Mouse (Mus musculus) layer of hippocampus, postnatal 25 days (tissue): Measurements from ENCODE around the gene Hif3a. TPM values are rescaled to one million over a fixed set of nuclear protein-coding genes. Genes with fewer than 3 reads are reported as not detected.

Experiments
- DNase-seq, 2 experiments: peaks; one replicate each; pipeline ENCODE4 v3.0.0; 2022; ENCODE audit warnings: mixed read lengths in 2 of 2, low spot score in 1 of 2; ENCODE audit errors: extremely low spot score in 1 of 2
- total RNA-seq, 2 experiments: library from RNA; stranded (reverse); gene quantifications; 2 replicates each; pipeline ENCODE4 v1.2.3; 2021

Hif3a gene
- total RNA-seq, 2 experiments from 2014 or later, result 4.1 to 9.1 TPM

DNA sequence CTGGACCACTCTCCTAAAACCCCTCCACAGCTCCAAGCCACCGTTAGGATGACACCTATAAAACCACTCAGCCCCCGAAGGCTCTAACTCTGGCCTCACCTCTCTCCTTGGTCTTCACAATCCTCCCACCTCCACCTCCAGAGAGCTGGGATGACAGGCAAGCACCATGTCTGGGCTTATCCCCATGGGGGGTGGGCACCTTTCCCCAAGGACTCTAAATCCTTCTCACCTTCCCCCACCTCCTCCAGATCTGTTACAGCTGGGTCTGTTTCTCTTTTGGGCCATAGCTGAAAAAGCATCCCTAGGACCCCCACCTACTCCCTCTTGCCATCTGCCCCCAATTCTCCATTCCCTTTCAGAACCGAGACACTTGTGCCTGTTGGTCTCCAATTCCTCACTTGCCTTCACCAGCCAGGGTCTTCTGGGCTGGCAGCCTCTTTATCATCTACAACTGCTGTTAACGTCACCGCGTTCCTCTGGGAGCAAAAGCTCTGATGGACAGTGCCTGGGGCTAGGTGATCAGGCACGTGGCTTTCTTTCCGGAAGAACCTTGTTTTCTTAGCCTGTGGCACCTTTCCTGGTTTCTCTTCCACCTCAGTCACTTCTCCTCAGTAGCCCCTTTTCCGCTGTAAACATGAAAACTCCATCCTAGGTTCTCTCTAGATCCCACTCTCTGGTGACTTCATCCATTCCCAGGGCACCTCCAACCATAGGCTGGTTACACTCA, 36.2 kb downstream of the Hif3a start:
- DNase-seq, result no peak

DNA sequence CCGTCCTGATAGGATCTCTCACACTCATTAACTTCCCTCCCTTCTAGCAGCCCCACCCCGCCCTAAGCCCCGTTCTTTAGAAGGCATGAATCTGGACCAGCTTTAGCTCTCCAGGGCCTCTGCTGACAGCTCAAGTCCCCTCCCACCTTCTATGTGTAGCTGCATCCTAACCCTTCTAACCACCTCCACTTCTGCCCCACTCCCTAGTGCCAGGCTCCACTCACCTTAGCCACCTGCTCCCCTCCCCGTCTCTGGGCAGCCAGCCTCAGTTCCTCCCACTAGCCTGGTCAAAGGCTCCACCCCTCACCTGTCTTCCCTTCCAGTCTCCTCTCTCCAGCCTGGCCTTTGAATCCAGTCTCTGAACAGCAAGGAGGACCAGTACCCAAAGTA, 36.7 kb downstream of the Hif3a start:
- no peak for DNase-seq

DNA sequence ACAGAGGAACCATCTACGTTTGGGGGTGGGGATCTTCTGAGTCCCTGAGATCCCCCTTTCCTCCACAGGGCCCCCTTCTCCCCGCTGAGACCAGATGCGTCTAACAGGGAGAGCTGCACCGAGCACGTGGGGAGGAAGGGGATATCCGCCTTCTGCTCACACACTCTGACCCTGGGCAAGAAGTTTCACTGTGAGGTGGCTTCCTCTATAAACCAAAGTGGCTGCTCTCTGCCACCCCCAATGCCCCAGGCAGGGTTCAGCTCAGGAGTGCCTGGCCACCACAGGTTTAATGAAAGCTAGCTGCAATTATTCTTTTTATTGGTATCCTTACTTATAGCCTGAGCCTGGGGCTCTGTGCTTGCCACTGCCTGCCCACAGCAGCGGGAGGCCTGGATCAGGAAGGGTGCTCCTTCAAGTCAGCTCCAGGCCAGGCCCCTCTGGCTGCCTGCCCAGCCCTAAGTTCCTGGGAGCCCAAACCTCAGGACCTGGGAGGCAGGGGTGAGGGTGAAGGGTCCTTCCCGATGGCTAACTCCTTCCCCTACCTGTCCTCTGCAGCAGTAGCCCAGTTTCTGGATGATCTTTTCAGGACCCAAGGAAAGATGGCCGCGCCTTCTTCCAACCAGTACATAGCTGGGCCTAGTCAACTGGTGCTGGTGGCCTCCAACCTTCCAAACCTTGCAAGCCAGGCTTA, 37.3 kb downstream of the Hif3a start:
- DNase-seq, result no peak

GRCm38 (mm10) chr7:17024141-17024540, 38.1 kb downstream of the Hif3a start:
- no peak for DNase-seq

DNA sequence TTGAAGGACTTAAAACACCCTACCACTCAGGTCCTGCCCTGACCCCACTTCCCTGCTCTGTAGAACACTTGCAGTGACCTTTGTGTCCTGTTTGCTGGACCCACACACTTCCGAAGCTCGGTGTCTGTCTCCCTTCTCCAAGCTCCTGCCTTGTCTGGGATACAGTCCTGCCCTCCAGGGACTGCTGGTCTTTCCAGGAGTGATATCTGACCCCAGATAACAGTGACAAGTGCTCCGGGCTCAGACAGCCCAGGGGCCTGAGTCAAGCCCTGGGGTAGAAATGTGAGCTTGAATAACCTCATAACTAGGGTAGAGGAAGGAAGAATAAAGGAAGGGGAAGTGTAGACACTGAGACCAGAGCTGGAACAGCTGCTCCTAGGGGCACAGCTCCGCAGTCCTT, 38.5 kb downstream of the Hif3a start:
- DNase-seq, result no peak

- no peak for DNase-seq
Observed at GRCm38 (mm10) chr7:17022176-17022575, 40.1 kb downstream of the Hif3a start.

GRCm38 (mm10) chr7:17019426-17020166, 42.6 kb downstream of the Hif3a start:
- DNase-seq, result no peak

- DNase-seq, result no peak
Observed at GRCm38 (mm10) chr7:17017921-17018320, 44.3 kb downstream of the Hif3a start.

DNA sequence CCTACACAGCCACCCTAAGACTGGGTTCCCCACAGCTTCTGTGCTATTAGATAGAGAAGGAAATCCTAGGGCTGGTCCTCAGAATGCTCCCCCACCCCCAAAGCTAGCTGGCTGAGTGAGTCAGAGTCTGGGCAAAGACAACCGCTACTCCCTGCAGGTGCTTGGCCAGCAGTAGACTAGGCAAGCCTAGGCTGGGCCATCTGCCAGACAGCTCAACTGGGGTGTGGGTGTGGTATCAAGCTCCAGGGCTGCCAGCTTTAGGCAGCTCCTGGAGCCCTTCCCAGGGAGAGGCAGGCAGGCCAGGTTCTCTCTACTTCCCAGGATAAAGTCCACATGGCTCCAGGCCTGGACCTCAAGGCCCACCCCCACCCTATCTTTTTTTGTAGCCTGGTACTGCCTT, 45.2 kb downstream of the Hif3a start:
- peak; percentile 74 to 85 for DNase-seq

GRCm38 (mm10) chr7:17015381-17015780, 46.8 kb downstream of the Hif3a start:
- DNase-seq, result no peak

DNA sequence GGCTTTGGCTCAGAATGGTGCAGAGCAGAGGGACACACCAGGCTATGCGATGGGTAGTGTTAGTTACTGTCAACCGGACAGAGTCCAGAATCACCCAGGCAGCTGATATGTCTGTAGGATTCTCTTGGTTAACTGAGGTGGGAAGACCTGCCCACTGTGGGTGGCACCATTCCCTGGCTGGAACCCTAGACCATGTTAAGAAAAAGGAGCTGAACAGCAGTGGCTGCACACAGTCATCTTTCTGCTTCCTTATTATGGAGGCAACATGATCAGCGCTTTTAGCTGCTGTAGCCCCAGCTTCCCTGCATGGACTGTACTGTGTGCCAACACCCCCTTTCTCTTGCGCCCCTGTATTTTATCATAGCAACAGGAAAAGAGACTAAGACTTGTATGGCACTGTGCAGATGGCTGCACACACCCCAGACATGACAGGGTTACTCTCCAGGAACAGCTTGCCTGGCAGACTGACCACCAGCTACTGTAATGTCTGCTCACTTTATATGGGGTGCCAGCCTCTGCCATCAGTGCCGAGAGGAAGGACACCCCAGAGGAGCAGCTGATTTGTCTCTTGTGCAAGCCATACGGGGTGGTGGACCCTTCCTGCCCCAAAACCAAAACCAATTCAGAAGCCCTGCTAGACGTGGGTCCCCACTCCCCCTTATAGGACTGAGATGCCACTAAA, 50.2 kb downstream of the Hif3a start:
- DNase-seq, result no peak

DNA sequence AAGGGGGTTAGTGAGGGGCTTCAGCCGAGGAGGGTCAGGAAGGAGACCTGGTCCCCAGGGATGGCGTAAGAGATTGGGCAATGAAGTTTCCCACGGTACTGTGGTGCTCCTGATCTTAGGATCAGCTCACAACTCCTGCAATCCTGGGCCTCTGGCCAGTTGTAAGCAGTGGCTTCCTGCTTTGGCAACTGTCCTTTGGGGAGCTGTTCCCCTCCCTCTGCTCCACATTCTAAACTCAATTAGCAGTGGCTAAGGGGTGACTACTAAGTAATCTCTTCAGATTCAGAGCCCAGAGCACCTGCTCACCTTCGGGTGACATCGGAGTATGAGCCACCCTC, 52.2 kb downstream of the Hif3a start:
- DNase-seq, result no peak

DNA sequence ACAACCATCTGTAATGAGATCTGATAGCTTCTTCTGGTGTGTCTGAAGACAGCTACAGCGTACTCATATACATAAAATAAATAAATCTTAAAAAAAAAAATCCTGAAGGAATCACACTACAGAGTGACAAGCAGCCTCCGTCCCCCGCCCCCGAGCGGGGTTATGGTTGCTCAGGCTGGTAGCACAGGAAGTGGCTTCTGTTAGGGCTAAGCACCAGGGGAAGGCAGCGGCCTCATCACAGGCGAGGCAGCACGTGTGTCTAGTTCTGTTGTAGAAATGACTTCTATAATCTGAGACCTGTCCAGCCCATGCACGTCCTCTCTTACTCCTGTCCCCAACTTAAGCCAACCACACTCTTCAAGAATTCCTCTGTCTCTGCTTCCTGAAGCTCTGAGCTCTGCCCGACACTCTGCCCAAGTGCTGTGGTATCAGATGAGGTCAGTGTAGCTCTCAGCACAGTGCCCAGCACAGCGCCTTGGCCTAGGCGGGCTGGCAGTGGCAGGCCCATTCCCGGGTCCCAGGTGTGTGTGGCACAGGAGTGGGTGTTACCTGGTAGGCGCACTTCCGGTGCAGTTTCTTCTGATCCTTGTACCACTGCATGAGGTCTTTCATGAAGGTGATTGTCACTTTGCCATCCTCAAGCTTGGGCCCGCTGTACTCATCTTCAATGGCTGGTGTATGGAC, 52.8 kb downstream of the Hif3a start:
- DNase-seq, result no peak

GRCm38 (mm10) chr7:17007300-17007699, 54.9 kb downstream of the Hif3a start:
- DNase-seq, result no peak

- DNase-seq, result no peak
Observed at GRCm38 (mm10) chr7:17004716-17005115, 57.5 kb downstream of the Hif3a start.

DNA sequence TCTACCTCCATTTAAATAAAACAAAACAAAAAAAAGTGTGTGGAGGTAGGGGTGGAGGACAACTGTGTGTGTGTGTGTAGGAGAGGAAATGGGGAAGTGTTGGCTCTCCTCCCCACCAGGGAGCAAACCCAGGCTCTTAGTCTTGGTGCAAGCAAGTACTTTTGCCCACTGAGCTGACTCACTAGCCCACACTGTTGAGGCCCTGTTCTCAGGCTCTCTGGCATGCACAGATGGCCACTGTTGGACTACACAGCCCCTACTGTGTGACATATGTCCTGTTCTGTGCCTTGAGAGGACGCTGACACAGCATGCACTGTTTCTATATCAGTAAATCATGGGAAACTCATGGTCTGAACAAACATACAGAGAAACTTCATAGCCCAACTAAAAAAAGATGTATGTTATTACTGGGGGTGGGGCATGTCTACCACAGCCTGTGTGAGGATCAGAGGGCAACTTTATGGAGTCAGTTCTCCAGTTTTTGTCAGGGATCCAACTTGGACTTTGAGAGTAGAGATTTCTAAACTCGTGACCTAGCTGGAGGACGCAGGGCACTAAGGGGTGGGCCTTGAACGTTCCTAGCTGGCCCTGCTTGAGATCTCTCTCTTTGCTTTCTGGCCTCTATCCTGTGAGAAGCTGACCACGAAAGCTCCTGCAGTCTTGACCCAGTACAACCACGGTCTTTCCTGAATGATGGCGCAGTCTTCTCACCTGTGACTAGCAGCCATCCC, 58.8 kb downstream of the Hif3a start:
- DNase-seq, result no peak

- peak; percentile 81 to 93 for DNase-seq
Observed at GRCm38 (mm10) chr7:17002375-17003195, 59.6 kb downstream of the Hif3a start.

DNA sequence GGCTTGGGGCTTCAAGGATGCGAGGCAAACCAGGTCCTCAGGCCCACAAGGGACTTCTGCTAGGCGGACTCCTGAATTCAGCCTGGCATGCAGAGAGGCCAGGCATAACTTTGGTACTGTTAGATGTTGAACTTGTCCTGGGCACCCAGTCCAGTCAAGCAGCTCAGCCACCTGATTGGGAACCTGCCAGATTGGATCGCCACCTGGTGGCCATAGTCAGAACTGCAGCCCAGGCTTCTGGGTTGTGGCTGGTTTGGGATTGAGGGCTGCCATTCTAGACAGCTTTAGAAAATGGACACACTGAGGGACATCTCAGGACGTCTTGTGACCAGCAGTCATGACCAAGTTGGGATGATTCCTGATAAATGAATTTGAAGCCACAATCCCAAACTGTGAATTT, 62.6 kb downstream of the Hif3a start:
- peak; percentile 98 for DNase-seq

GRCm38 (mm10) chr7:16999233-16999632, 63.0 kb downstream of the Hif3a start:
- no peak for DNase-seq
